Mouse (Mus musculus) urinary bladder, adult 2 months (tissue): ENCODE measurements around the gene 1700022I11Rik. TPM values are rescaled to one million over a fixed set of nuclear protein-coding genes. Genes with fewer than 3 reads are reported as not detected.
"Not testable (repeated sequence)": the region's sequence is repeated elsewhere in the genome, so short reads cannot be mapped to it uniquely, and the experiment has no call there.

Experiments used
- DNase-seq: peaks from one replicate; pipeline ENCODE4 v3.0.0; 2022; ENCODE audit warnings: low spot score
- polyA plus RNA-seq: library from polyadenylated mRNA; depleted of rRNA; stranded (reverse); fragments of >200 nt; gene quantifications from 2 replicates; pipeline ENCODE4 v1.2.3, GENCODE M21; 2012

The 1700022I11Rik gene
- polyA plus RNA-seq, 1 experiment = not detected

GRCm38 (mm10) chr4:42951206-42952195 is 17.9 kb upstream of the 1700022I11Rik start:
- DNase-seq = no peak

DNA sequence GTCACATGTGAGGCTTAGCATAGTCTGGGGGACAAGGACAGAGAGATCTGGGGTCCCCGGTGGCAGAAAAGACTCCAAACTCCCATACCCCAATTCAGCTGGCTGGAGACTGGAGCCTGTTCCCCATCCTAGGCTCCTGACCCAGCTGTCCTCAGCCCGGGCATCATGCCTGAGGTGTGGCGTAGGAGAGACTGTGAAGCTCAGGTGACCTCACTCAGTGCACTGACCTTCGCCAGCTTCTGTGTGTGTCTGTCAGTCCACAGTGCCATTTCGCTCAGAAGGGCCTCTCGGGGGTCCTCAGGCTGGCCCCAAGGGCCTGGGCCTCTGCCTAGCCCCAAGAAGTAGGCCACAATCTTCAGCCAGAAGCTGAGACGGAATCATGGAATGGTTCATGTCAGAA is 16.8 kb upstream of the 1700022I11Rik start:
- no peak for DNase-seq

GRCm38 (mm10) chr4:42953435-42954094 is 15.8 kb upstream of the 1700022I11Rik start:
- DNase-seq = no peak

GRCm38 (mm10) chr4:42954297-42954696 is 15.1 kb upstream of the 1700022I11Rik start:
- no peak for DNase-seq

- no peak for DNase-seq
Measured at GRCm38 (mm10) chr4:42955200-42955599, 14.2 kb upstream of the 1700022I11Rik start.

GRCm38 (mm10) chr4:42956581-42956980 is 12.8 kb upstream of the 1700022I11Rik start:
- no peak for DNase-seq

DNA sequence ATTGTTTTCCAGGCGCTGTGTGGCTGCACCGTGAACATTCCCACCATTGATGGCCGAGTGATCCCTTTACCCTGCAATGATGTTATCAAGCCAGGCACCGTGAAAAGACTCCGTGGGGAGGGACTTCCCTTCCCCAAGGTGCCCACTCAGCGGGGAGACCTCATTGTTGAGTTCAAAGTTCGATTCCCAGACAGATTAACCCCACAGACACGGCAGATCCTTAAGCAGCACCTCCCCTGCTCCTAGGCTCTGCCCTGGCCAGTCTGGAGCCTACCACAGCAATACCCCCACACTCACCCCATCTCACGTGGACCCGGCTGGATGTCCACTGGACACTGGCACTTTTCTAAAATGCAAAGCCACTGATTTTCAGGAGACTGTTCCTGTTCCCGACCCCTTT is 12.1 kb upstream of the 1700022I11Rik start:
- no peak for DNase-seq

DNA sequence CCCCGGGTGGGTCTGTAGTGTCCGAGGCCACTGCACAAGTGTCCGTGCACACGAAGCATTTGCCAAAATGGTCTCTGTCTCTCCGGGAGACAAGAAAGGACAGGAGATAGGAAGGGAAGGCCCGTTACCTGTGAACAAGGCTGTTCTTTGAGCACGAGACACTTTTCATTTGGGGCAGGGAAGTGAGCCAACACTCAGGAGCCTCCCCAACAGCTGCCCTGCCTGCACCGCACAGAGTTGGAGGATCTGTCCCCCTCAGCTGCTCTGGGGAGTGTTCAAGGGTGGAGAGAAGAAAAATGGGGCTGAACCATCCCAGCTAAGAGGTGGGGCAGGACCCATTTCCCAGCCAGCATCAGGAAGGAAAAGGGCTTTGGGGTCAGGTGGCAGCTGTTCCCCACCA is 11.4 kb upstream of the 1700022I11Rik start:
- no peak for DNase-seq

DNA sequence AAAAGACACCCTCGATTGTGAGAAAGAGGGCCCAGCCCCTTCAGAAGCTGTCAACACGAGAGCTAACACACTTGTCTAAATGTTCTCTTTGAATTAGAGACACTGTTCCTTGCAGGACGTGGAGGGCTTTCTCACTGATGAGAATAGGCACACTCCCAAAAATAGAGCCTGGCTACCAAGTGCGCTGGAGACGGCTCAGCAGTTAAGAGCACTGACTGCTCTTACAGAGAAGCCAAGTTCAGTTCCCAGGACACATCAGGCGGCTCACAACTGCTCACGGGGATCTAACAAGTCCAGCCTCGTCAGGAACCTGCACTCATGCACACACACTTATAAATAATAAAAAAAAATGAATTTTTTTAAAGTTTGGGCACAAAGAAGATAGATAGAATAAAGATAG is 10.5 kb upstream of the 1700022I11Rik start:
- no peak for DNase-seq

DNA sequence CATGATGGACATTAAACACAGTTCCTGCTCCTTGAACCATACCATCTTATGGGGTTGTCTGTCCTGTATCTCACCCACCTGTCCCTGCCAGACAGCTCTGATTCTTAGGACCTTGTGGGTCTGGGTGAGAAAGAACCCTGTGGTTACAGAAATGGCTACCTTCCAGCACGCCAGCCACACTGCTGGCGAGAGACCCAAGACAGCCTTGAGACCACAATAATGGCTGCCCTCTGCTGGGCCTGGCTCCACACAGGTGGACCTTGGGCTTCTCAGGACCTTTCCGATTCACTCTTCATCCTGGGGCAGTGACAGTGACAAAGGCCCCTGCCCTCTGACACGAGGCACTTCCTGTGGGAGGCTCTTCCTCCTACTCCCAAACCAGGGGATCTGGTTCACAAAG is 10.0 kb upstream of the 1700022I11Rik start:
- DNase-seq = no peak

DNA sequence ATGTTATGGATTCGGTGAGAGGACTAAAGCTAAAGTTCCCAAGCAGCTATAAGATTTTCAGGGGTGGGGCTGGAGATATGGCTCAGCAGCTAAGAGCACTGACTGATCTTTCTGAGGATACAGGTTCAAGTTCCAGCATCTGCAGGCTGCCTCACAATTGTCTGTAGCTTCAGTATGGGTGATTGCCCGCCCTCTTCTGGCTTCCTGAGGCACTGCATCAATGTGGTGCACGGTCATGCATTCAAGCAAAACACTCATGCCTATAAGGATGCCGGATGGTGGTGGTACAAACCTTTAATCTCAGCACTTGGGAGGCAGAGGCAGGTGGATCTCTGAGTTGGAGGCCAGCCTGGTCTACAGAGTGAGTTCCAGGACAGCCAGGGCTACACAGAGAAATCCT is 7.8 kb upstream of the 1700022I11Rik start:
- no peak for DNase-seq

GRCm38 (mm10) chr4:42963480-42963879 is 5.9 kb upstream of the 1700022I11Rik start:
- DNase-seq = no peak

- DNase-seq = no peak
Measured at GRCm38 (mm10) chr4:42965039-42965719, 4.2 kb upstream of the 1700022I11Rik start.

GRCm38 (mm10) chr4:42972952-42973351 is 3.5 kb downstream of the 1700022I11Rik start:
- DNase-seq = no peak

- DNase-seq = no peak
Measured at GRCm38 (mm10) chr4:42973868-42974267, 4.5 kb downstream of the 1700022I11Rik start.

DNA sequence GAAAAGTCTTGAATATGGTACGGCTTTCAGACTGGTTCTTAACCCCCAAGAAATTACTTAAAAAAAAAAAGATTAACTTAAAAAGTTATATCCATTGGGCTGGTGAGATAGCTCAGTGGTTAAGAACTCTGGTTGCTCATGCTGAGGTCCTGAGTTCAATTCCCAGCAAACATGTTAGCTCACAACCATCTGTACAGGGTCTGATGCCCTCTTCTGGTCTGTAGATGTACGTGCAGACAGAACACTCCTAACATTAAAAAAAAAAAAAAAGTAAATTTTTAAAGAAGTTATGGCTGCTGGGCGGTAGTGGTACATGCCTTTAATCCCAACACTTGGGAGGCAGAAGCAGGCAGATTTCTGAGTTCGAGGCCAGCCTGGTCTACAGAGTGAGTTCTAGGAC is 8.7 kb downstream of the 1700022I11Rik start:
- no peak for DNase-seq

- not testable (repeated sequence) for DNase-seq
Measured at GRCm38 (mm10) chr4:42980467-42980866, 11.1 kb downstream of the 1700022I11Rik start.

GRCm38 (mm10) chr4:42988296-42988695 is 18.9 kb downstream of the 1700022I11Rik start:
- DNase-seq = no peak

DNA sequence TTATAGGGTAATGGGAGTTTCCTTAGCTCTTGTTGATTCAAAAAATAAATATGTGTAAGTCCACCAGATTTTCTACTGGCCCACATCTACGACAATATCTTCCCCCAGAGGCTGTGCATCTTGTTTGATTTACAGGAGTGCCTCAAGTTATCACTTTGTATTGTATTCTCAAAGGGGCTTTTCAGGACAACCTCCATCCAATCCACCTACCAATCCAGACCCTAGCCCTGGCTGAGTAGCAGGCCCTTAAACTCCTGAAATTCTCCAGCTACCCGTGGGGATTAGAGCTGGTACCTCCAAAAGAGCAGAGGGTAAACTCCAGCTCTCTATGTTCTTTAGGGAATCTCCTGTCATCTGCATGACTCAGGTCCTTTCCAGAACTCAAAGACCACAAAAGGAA is 28.6 kb downstream of the 1700022I11Rik start:
- no peak for DNase-seq

DNA sequence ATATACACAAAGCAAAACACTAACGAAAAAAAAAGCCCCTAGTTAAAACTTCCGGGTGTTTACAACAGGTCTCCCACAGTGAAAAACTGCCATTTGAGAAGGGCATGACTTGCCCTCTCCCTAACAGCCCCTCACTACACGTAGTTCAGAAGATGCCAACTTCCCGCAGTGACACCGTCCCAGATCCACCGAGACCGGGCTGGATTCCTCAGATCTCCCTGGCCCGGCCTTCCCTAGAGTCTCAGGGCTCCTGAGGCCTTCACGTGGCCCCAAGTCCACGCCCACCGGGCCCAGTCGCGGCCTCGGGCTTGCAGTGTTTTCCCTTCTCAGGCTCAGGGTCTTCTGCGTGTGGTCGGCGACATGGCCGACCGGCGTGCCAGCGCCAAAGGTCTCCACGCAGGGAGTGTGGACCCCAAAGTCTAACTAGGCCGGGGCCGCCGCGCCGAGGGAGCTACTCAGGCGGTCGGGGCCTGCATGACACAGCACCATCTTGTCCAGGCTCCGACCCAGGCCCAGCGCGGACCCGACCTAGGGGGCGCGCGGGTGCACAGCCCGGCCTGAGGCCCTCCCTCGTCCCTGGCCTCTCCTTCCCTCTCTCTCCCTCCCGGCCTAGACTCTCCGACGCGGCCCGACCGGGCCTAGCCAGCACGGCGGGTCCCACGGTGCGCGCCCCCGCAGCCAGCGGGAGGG is 30.2 kb downstream of the 1700022I11Rik start:
- peak; percentile 70 for DNase-seq

DNA sequence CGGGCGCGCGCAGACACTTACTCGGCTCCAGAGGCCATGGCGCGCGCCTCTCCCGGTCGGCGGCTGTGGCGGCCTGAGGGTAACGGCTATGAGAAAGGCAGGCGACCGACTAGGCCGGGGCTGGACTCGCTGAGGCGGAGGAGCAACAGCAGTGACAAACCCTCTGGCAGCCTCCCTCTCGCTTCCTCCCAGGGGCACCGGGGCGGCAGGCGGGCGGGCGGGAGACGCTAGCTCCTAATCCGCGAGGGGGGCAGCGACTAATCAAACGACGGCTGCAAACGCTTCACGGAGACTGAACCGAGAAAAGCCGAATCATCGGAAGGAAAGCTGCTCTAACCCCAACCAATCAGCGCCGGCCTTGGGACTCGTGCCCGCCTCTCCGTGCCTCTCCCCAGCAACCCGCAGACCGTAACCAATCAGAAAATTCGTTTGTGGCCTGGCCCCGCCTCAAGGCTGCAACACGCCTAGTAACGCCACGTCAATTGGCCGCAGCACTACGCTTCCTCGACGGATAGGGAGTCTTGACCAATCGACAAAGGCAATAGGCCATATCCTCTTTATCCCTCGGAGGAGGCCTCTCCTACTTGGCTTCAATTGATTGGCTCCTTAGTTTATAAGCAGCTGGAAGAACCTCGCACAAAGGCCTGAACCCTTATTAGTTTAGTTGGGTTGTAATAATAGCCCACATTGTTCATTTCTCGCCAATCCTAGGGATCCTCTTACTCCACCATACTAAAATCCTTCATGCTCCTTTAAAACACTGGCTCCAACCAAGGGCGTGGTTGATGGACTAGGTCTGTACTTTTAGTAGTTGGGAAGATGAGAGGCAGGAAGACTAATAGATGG is 31.0 kb downstream of the 1700022I11Rik start, which contains the start of gene Vcp:
Gene Vcp (minus strand): TSS at position 367 of the 846 bp plus-strand sequence.
- peak; percentile 90 for DNase-seq
